Mouse (Mus musculus) neutrophil, adult 5-6 weeks (primary cell): Measurements from ENCODE around the gene Sept1. TPM values are rescaled to one million over a fixed set of nuclear protein-coding genes. Genes with fewer than 3 reads are reported as not detected.
"Not testable (repeated sequence)": the region's sequence is repeated elsewhere in the genome, so short reads cannot be mapped to it uniquely, and the experiment has no call there.

Source experiments
- ATAC-seq: fragments of 151-379, 151-347 bp; 2 replicates; pipeline ENCODE4 v1.8.0; 2017; ENCODE audit warnings: mild to moderate bottlenecking, moderate TSS enrichment; ENCODE audit not compliant: insufficient number of reproducible peaks, poor library complexity, low FRiP score, severe bottlenecking; ENCODE audit errors: extremely low read depth
- total RNA-seq: library from RNA; stranded (forward); fragments of 200-1000 nt; gene quantifications from 2 replicates; pipeline ENCODE4 v1.2.3, GENCODE M21; 2017

The Sept1 gene
- total RNA-seq, 1 experiment from 2014 or later: 189 TPM

DNA sequence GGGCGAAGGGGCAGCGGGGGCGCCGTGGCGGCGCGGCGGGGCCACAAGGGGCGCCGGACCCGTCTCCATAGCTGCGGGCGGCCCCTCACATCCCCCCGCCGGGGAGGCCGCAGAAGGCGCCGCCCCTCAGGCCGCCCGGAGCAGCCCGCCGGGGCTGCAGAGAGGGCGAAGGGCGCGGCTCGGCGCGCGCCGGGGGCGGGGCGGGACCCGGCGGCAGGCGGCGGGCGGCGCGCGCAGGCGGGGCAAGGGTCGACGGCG lies 24.7 kb downstream of the Sept1 start, which contains the start of gene Tbc1d10b:
Tbc1d10b (minus strand) TSS at position 174 of the 258 bp plus-strand sequence.
- ATAC-seq: no peak

DNA sequence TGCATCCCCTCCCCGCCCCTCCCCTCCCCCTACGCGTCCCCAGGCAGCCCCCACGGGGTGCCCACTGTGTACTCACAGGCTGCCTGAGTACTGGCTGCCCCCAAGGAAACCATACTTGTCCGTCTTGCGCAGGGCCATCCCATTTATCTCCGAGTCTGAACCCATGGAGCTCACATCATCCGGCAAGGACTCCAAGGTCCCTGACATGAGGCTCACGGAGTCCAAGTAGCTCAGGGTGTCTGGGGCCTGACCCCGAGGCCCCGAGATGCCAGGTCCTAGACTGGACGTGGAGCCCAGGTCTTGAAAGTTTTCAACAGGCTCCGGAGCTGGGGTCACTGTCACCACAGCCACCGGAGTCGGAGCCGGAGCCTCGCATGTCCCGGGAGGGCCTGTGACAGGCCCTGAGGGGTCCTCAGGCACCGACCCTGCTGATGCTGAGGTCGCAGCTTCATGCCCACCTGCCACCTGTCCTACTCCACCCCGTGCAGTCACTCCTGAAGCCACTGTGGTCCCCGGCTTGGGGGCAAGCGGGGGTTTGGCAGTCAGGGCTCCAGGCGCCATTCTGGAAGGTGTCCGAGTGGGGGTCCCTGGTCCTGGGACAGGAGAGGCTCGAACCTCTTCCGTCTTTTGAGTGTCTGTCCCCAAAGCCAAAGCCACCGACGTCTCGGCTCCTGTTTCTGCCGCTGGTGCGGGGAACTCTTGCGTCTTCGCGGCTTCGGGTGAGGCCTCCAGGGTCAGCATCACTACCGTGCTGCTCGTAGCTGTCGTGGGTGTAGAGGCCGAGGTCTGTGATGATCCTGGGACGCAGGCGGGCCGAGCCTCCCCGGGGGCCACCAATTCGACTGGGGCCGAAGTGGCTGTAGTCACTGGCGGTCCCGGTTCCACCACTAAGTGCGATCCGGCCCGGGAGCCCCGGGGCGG lies 25.3 kb downstream of the Sept1 start:
- ATAC-seq: no peak

DNA sequence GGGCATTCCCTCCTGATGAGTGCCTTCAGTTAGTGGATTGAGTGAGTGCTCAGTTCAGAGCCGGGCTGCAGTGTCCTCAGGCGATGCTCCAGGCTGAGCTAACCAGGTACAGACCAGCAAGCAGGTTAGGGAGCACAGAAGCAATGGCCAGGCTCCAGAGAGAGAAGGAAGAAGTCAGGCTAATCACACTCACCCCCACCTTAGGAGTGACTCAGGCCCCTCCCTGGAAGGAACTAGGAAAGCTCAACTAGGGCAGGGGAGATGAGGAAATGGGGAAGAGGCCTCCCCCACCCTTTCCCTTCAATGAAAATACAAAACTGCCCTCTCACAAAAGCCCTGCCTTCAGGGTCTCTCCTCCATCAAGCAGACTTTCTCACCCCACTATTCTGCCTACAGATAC lies 26.3 kb downstream of the Sept1 start:
- no peak for ATAC-seq

DNA sequence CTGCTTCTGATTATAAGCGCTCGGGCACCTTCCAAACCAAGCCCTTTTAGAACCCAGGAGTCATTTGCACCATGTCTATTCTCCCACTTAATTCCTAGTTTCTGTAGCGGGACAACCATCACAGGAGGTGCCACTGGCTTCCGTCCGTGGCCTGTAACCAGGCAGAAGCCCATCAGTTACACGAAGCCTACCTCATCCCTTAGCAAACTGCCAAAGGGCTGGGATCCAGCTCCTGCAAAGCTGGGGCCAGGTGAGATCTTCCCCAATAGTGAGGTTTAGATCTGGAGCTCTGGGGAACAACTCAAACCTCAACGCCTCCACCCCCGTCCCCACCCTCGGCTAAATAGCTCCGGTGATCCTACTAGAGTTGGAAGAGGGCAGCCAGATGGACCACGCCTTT lies 36.4 kb downstream of the Sept1 start:
- no peak for ATAC-seq

DNA sequence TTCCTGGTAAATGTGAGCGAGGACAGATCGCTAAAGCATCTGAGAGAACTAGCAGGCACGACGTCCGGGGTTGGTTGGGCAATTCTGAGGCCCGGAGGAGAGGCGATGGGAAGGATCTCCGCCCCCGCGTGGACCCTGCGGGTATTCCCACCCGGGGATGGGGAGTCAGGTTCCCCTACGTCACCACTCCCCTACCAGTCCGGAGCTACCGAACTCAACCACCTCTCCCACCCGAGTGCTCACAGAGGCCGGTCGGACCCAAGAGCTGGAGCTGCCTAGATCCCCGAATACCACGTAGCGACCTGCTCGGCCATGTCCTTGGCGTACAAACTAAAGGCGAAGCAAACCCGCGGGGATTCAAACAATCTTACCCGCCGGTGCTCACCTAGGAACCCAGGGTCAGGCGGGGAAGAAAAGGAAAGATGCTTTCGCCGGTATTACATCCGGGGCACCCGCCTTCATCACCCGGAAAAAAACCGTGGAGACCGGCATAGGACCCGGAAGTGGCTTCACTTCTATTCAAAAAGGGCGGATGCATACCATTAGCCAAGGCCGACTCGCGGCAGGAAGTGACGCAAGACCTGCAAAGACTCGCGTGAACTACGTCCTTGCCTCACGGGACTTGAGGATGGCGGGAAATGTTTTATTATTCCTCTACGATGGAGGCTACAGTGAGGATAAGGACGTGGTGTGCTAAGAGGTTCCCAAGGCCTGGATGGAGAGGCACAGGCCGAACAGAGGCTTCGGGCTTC lies 37.2 kb downstream of the Sept1 start, which contains the start of gene Cd2bp2:
Cd2bp2 (minus strand) TSS at position 507 of the 752 bp plus-strand sequence.
- ATAC-seq: peak; percentile 94

DNA sequence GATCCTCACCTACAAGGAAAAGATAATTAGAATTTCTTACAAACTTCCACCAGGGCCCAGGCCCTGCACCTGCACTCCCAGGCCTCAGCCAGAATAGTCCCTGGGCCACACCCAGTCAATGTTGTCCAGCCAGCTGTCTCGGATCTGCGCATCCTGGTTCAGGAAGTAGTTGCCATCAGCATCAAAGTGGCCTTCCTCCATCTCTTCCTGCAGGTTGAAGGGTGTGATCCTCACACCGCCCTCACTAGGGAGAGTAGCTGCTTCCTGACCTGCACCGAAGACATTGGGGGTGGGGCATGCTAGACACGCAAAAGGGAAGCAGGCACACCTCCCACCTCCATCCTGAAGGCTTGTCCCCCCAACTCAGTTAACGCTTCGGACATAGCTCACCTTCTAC lies 38.3 kb downstream of the Sept1 start:
- no peak for ATAC-seq

DNA sequence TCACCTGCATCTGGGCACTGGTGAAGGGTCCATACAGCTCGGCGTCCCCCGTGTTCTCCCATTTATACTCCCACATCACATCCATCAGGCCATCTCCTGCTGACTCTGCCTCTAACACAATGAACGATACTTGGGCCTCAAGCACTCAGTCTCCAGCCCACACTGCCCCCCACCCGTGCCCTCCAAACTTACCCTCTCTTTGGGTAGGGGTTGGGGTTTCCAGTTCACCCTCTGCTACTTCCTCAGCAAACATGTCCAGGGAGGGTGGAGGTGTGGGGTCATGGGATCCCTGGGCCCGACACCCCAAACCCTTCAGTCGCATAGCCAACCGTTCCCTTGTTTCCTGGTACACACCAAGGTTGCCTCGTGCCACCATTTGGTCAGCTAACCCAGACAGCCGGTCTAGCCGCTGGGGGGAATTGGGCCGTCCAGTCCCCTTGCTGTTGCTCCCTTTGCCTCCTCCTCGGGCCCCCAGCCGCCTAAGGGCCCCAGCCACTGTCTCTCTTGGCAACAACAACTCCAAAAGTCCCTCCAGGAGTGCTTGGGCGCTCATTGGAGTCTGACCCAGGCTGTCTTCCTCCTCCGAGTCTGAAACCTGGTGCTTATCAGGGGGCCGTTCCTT lies 38.8 kb downstream of the Sept1 start:
- ATAC-seq: no peak

DNA sequence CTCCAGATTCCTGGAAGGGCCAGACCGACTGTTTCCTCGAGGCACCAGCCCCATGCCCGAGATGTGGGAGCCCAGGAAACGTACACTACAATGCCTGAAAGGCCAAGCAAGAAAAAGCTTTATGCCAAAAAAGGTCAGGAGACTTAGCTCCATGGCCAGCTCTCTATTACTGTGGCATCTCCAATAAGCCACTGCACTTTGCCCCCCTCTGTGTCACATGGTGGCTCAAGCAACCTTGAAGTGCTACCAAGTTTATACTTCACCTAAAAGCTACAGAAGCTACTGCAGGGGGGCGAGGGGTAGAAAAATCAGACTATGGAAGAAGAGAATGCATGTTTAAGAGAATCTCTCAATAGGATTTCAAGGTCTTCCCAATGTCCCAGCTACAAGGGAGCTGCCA lies 39.9 kb downstream of the Sept1 start:
- no peak for ATAC-seq

DNA sequence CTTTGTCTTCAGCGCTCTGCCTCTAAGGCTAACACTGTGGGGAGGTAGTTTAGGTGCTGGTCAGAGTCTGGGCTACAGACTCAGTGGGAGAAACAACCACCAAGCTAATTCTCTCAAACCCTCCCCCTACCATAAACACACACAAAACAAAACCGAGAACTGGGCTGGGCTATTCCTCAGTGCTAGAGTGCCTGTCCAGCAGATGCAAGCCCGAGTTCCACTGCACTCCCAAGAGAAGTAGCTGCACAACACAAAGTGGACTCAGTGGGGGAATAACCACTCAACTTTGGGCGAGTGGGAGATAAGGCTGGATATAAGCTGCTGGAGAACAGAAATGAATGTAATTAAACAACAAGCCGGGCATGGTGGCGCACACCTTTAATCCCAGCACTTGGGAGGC lies 42.3 kb downstream of the Sept1 start:
- no peak for ATAC-seq

DNA sequence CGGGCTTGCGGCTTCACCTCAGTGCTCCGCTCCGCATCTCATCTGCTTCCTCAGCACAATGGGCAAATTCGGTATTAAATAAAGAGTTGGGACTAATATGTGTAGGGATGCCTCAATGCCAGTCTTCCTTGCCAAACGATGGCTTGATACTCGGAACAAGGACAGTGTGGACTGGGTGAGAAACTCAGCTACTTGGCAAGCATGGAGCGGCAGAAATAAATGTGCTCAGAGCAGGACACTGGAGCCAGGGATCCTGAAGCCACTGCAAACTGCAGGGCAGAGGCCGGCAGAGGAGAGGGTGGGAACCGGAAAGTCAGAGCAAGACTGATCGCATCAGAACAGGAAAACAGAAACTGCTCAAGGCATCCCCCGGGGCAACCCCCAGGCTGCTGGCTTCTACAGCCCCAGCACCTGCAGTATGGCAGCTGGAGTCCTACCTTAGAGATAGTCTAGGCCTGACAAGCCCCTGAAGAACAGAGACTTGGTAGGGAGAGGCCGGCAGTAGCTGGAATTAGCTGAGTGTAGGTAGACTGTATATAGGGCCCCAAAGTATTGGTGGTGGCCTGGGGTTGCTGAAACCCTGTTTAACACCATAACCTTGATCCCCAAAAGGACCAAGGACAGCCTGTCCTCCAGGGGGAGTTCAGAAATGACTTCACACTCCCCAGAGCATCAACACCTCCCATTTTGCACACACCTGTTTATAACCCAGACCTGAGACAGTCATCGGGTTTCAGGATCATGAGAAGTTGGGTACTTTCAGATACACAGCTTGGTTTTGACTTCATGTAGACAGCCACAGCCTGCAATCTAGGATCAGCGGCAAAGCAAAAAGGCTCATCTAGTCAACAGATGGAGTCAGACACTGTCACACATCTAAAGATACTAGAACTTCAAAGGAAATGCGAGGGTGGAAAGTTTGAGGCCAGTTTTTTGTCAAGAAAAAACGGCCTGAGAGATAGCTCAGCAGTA lies 44.3 kb downstream of the Sept1 start:
- ATAC-seq: no peak

DNA sequence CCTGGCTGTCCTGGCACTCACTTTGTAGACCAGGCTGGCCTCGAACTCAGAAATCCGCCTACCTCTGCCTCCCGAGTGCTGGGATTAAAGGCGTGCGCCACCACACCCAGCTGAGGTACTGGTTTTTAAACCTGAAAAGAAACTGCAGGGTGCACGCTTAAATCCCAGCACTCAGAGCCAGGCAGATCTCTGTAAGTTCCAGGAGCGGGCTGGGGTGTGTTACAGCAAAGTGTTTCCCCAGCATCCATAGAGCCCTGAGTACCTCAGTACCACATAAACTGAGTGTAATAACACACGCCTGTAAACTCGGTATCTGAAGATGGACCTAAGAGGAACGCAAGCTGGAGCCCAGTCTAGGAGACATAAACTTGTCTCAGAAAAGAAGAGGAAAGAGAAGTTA lies 45.6 kb downstream of the Sept1 start:
- no peak for ATAC-seq

DNA sequence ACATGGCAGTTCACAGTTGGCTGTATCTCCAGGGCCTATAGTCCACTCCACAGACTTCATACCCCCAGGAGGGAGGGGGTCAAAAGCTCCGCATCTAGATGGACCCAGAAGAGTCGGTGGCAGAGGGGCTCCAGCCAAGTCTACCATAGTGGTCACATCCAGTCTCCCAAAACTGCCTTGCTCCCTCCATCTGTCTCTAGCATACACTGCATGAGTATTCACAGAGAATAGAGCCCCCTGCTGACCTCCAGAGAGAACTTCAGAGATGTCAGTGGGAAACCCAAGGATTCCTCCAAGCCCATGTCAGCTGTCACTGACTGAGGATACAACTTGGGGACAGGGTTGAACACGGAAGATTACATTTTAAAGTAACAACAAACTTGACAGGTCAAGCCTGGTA lies 47.3 kb downstream of the Sept1 start:
- no peak for ATAC-seq

DNA sequence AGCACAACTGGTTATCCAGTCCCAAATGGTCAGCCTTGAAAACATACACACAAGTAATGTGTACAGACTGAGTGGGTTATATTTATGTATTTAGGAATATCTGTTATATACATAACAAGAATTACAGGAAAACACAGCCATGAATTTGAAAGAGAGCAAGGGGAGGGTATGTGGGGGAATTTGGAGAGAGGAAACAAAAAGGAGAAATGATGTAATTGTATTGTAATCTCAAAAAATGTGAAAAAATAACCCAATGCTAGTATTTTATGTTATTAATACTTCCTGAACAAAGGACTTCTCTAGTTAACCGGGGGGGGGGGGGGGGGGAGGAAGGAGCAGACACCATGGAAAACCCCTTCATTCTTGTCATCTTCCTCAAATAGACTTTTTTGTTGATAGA lies 48.2 kb downstream of the Sept1 start:
- no peak for ATAC-seq

DNA sequence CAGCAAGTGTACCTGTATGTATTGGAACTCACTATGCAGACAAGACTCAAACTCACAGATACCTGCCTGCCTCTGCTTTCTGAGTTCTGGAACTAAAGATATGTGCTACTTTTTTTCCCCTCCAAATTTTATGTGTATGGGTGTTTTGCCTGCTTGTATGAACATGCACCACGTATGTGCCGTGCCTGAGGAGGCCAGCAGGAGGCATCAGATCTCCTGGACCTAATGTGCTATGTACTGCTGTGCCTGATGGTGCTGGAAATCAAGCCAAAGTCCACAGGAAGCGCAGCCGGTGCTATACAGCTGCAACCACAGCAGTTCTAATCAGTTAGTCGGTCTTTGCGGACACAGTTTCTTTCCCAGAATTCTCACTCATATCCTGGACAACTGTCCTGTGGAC lies 49.1 kb downstream of the Sept1 start:
- ATAC-seq: no peak; the same call in 1 of the 2 replicates

DNA sequence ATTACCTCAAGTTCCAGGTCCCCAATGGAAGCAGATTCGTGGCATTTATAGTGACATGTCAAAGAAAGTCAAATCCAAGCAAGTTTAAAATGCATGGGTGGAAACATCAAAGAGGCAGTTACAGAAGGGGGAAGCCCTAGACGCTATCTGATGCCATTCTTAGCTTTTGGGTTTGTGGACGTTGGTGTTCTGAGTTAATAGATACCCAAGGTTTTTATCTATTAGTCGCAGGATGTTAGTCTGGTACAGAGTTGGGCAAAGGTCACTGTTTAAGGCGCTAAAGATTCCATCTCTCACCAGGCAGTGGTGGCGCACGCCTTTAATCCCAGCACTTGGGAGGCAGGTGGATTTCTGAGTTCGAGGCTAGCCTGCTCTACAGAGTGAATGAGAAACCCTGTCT lies 49.6 kb downstream of the Sept1 start:
- ATAC-seq: no peak

DNA sequence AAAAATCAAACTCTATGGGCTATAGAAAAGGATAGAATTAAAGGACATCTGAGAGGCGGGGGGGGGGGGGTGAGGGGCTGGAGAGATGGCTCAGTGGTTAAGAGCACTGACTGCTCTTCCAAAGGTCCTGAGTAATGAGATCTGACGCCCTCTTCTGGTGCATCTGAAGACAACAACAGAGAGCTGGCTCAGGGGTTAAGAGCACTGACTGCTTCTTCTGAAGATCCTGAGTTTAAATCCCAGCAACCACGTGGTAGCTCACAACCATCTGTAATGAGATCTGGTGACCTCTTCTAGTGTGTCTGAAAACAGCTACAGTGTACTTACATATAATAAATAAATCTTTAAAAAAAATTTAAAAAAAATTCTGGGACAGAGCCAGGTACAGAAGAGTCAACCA lies 51.2 kb downstream of the Sept1 start:
- not testable (repeated sequence) for ATAC-seq

DNA sequence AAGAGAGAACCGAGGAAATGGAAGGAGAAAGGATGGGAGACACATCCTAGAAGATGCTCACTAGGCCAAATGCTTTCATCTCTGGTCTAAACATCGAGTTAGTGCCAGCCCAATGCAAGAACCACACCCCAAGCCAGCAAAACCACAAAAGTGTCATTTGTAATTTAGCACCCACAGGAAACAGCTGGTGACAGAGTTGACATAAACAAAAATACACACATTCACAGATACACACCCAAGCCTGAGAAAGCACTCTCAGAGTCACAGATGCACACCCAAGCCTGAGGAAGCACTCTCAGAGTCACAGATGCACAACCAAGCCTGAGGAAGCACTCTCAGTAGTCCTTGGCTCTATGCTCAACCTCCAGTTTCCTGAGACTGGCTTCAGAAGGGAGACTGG lies 52.1 kb downstream of the Sept1 start:
- peak; percentile 70 for ATAC-seq

DNA sequence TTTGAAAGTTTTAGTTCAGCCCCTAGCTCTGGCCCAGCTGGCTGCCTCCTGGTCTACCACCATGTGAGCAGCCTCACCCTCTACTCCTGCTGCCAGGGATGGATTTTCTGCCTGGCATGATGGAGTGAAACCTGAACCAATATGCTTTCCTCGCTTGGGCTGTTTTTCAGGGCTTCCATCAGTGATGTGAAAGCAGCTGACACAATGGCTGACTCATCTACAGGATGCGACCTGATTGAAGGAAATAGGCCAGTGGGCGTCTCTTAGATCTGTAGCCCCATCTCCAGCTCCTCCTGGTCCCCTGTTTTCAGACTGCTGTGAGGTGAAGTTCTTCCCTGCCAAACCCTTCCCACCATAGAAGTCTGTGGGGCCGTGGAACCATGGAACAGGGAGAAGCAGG lies 56.0 kb downstream of the Sept1 start:
- no peak for ATAC-seq

DNA sequence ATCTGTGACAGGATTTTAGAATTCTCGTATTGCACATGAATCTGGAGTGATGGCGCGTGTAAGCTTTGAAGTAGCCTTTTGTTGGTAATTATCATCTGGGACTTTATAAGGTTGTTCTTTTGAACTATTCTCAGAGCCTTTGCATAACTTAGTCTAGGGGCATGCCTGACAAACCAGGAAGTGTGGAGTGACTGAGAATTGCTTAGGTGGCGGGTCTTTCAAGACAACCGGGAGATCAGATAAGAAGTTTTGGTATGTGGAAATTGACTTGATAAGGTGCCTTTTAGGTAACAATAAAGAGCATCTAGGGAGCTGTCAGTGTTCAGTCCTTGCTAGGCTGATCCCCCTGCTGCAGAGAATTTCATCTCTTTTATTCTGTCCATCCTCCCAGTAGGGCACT lies 66.4 kb downstream of the Sept1 start:
- ATAC-seq: no peak
